Mouse (Mus musculus) lung, postnatal 0 days (tissue): ENCODE measurements around the gene Igfbp4.

Experiments used
- CTCF ChIP-seq: IDR thresholded peaks from 2 replicates; pipeline ENCODE4 v1.5.1; 2016; ENCODE audit warnings: antibody characterized with exemption, mild to moderate bottlenecking
- EP300 ChIP-seq: IDR thresholded peaks from 2 replicates; pipeline ENCODE4 v1.6.1; 2016; ENCODE audit warnings: antibody characterized with exemption, mild to moderate bottlenecking, control low read depth

- peak; percentile 82 for TF ChIP-seq CTCF
- 0 out of 2 replicates have a peak, but pooled peaks have one; percentile 10 for TF ChIP-seq EP300
Observed at GRCm38 (mm10) chr11:99040346-99040974, 584 bp upstream of the Igfbp4 start.
